Mouse (Mus musculus): ENCODE results near the gene Rsu1.

Gene Rsu1

GRCm38 (mm10) chr2:13168743-13169142 lies 102.5 kb downstream of the Rsu1 start:
- no peak for DNase-seq (ENCODE audit: low spot score)

- no peak for DNase-seq (ENCODE audit: low spot score)
These were observed 109.5 kb downstream of the Rsu1 start for GRCm38 (mm10) chr2:13161717-13162116.

GRCm38 (mm10) chr2:13145245-13145644 lies 126.0 kb downstream of the Rsu1 start:
- no peak for DNase-seq (ENCODE audit: low spot score)

GRCm38 (mm10) chr2:13134890-13135289 lies 136.3 kb downstream of the Rsu1 start:
- no peak for DNase-seq (ENCODE audit: low spot score)

- no peak for DNase-seq (ENCODE audit: low spot score)
These were observed 138.4 kb downstream of the Rsu1 start for GRCm38 (mm10) chr2:13132841-13133240.

- no peak for DNase-seq (ENCODE audit: low spot score)
These were observed 138.8 kb downstream of the Rsu1 start for GRCm38 (mm10) chr2:13132406-13132805.

GRCm38 (mm10) chr2:13129859-13130258 lies 141.4 kb downstream of the Rsu1 start:
- no peak for DNase-seq (ENCODE audit: low spot score)

- DNase-seq (ENCODE audit: low spot score): no peak
These were observed 141.9 kb downstream of the Rsu1 start for GRCm38 (mm10) chr2:13129337-13129736.

GRCm38 (mm10) chr2:13120461-13120860 lies 150.8 kb downstream of the Rsu1 start:
- DNase-seq (ENCODE audit: low spot score): no peak

GRCm38 (mm10) chr2:13117896-13118295 lies 153.3 kb downstream of the Rsu1 start:
- no peak for DNase-seq (ENCODE audit: low spot score)

- DNase-seq (ENCODE audit: low spot score): no peak
These were observed 164.7 kb downstream of the Rsu1 start for GRCm38 (mm10) chr2:13106531-13106930.

GRCm38 (mm10) chr2:13104388-13104787 lies 166.8 kb downstream of the Rsu1 start:
- no peak for DNase-seq (ENCODE audit: low spot score)

- no peak for DNase-seq (ENCODE audit: low spot score)
These were observed 167.4 kb downstream of the Rsu1 start for GRCm38 (mm10) chr2:13103797-13104200.

- no peak for DNase-seq (ENCODE audit: low spot score)
These were observed 177.2 kb downstream of the Rsu1 start for GRCm38 (mm10) chr2:13094045-13094444.

GRCm38 (mm10) chr2:13093570-13093969 lies 177.6 kb downstream of the Rsu1 start:
- no peak for DNase-seq (ENCODE audit: low spot score)

GRCm38 (mm10) chr2:13091399-13092015 lies 179.7 kb downstream of the Rsu1 start:
- DNase-seq (ENCODE audit: low spot score): no peak

GRCm38 (mm10) chr2:13090841-13091240 lies 180.4 kb downstream of the Rsu1 start:
- DNase-seq (ENCODE audit: low spot score): no peak

GRCm38 (mm10) chr2:13089861-13090260 lies 181.4 kb downstream of the Rsu1 start:
- DNase-seq (ENCODE audit: low spot score): no peak

GRCm38 (mm10) chr2:13088266-13088665 lies 182.9 kb downstream of the Rsu1 start:
- no peak for DNase-seq (ENCODE audit: low spot score)

- no peak for DNase-seq (ENCODE audit: low spot score)
These were observed 183.4 kb downstream of the Rsu1 start for GRCm38 (mm10) chr2:13087811-13088210.

- DNase-seq (ENCODE audit: low spot score): no peak
These were observed 187.0 kb downstream of the Rsu1 start for GRCm38 (mm10) chr2:13084223-13084622.

- DNase-seq (ENCODE audit: low spot score): no peak
These were observed 190.7 kb downstream of the Rsu1 start for GRCm38 (mm10) chr2:13080476-13080875.

GRCm38 (mm10) chr2:13072243-13072642 lies 199.0 kb downstream of the Rsu1 start:
- DNase-seq (ENCODE audit: low spot score): no peak

- no peak for DNase-seq (ENCODE audit: low spot score)
These were observed 210.6 kb downstream of the Rsu1 start for GRCm38 (mm10) chr2:13060426-13061170.
